Mouse (Mus musculus) megakaryocyte-erythroid progenitor cell, adult 5 weeks (primary cell): Measurements from ENCODE around the gene Zfp281. TPM values are rescaled to one million over a fixed set of nuclear protein-coding genes. Genes with fewer than 3 reads are reported as not detected.

Experiments used
- polyA plus RNA-seq: library from polyadenylated mRNA; stranded (reverse); fragments of >175 nt; gene quantifications from 2 replicates; pipeline ENCODE4 v1.2.3, GENCODE M21; 2012

Zfp281 gene
- 14.5 and 21.9 TPM in 2 replicates for polyA plus RNA-seq

GRCm38 (mm10) chr1:136624146-136625018 lies at the start of gene Zfp281:
TSS of gene Zfp281 (plus strand) at chr1:136624901.

Other genes starting within 250 kb of the Zfp281 start
- 1.2 and 1.7 TPM in 2 replicates for gene Ddx59, start 209.6 kb upstream of the Zfp281 start, polyA plus RNA-seq
- gene Kif14, start 158.6 kb upstream of the Zfp281 start, polyA plus RNA-seq: 0.51 and 0.52 TPM in 2 replicates